Comparison of ENCODE assay signal across 9 mouse cellular contexts in genomic region chr16:29839662-29840001, GRCm38 (mm10).
DNase-seq lines count a peak whose midpoint lies in the region; ATAC-seq lines count a peak whose summit lies in the region.
"Had no signal": no experiment of that assay in that cellular context is flagged by ENCODE, and none has a peak within 500 bp of the region (broad histone marks: within the 10 kb centered on the region; RNA-seq: fewer than 3 reads in every experiment).

No protein-coding gene starts in this region.

- no peak overlapping the region for H3K9ac ChIP-seq in kidney, embryonic 15.5 days
- no peak overlapping the region for H3K9ac ChIP-seq in embryonic facial prominence, embryonic 12.5 days
- peak overlapping the region; percentile 41 for H3K9ac ChIP-seq in hindbrain, embryonic 16.5 days (ENCODE audit: low read depth, low read length)
- H3K9ac ChIP-seq in midbrain, embryonic 15.5 days = peak overlapping the region; percentile 19; the same call in 1 of the 2 replicates

- H3K36me3 ChIP-seq in kidney, embryonic 15.5 days = no peaks in the 10 kb centered on the region
- H3K36me3 ChIP-seq in embryonic facial prominence, embryonic 12.5 days = no peaks in the 10 kb centered on the region
- H3K36me3 ChIP-seq in hindbrain, embryonic 16.5 days (ENCODE audit: control insufficient read depth, insufficient read depth, low read length) = no peaks in the 10 kb centered on the region
- no peaks in the 10 kb centered on the region for H3K36me3 ChIP-seq in midbrain, embryonic 15.5 days (replicated peaks)

- H3K4me1 ChIP-seq in kidney, embryonic 15.5 days = peaks cover 25% of the 10 kb centered on the region
- H3K4me1 ChIP-seq in embryonic facial prominence, embryonic 12.5 days = peaks cover 31% of the 10 kb centered on the region
- peaks cover 13% of the 10 kb centered on the region for H3K4me1 ChIP-seq in hindbrain, embryonic 16.5 days (ENCODE audit: control insufficient read depth, insufficient read depth, low read depth, low read length)
- peaks cover 20% of the 10 kb centered on the region for H3K4me1 ChIP-seq in midbrain, embryonic 15.5 days

- ATAC-seq in kidney, embryonic 15.5 days (replicated peaks; ENCODE audit: low FRiP score) = no peak
- ATAC-seq in embryonic facial prominence, embryonic 12.5 days (ENCODE audit: insufficient number of reproducible peaks, insufficient read depth, low FRiP score, low TSS enrichment) = no peak
- peak; percentile 24; the same call in 1 of the 2 replicates for ATAC-seq in hindbrain, embryonic 16.5 days
- ATAC-seq in midbrain, embryonic 15.5 days (replicated peaks) = peak; percentile 34; the same call in 1 of the 2 replicates
- ATAC-seq: Patski had no signal

- peak overlapping the region; percentile 64 for H3K4me2 ChIP-seq in kidney, embryonic 15.5 days
- H3K4me2 ChIP-seq in embryonic facial prominence, embryonic 12.5 days (replicated peaks) = peak overlapping the region; percentile 48
- H3K4me2 ChIP-seq in hindbrain, embryonic 16.5 days (ENCODE audit: low read length) = peak overlapping the region; percentile 53
- H3K4me2 ChIP-seq in midbrain, embryonic 15.5 days = peak overlapping the region; percentile 50

- no peaks in the 10 kb centered on the region for H3K9me3 ChIP-seq in kidney, embryonic 15.5 days (replicated peaks)
- H3K9me3 ChIP-seq in embryonic facial prominence, embryonic 12.5 days = no peaks in the 10 kb centered on the region
- H3K9me3 ChIP-seq in hindbrain, embryonic 16.5 days (ENCODE audit: control insufficient read depth, low read length) = no peaks in the 10 kb centered on the region
- H3K9me3 ChIP-seq in midbrain, embryonic 15.5 days = no peaks in the 10 kb centered on the region

- peaks cover 23% of the 10 kb centered on the region for H3K27me3 ChIP-seq in kidney, embryonic 15.5 days
- H3K27me3 ChIP-seq in embryonic facial prominence, embryonic 12.5 days = peaks cover 6% of the 10 kb centered on the region; the same call in 1 of the 2 replicates
- peaks cover 12% of the 10 kb centered on the region for H3K27me3 ChIP-seq in hindbrain, embryonic 16.5 days (replicated peaks; ENCODE audit: control insufficient read depth, insufficient read depth, low read length)
- peaks cover 21% of the 10 kb centered on the region for H3K27me3 ChIP-seq in midbrain, embryonic 15.5 days (replicated peaks)
- H3K27me3 ChIP-seq: Patski had no signal

- no peak for DNase-seq in kidney, adult 18-20 months
- DNase-seq in MN1 (ENCODE audit: low spot score) = no peak
- no peak for DNase-seq in cerebellum, postnatal 36 days
- no peak for DNase-seq in left cerebral cortex, adult 9 months (ENCODE audit: low spot score in 2 of 2)

- peak overlapping the region; percentile 33 for H3K4me3 ChIP-seq in kidney, embryonic 15.5 days (replicated peaks)
- peak overlapping the region; percentile 22 for H3K4me3 ChIP-seq in embryonic facial prominence, embryonic 12.5 days
- peak overlapping the region; percentile 21 for H3K4me3 ChIP-seq in hindbrain, embryonic 16.5 days (ENCODE audit: low read length)
- peak overlapping the region; percentile 25 for H3K4me3 ChIP-seq in midbrain, embryonic 15.5 days

- 13% methylated on average over 6 of the region's 6 CpGs for WGBS in kidney, embryonic 15.5 days
- 11% methylated on average over 6 of the region's 6 CpGs for WGBS in embryonic facial prominence, embryonic 12.5 days
- 22% methylated on average over 6 of the region's 6 CpGs for WGBS in hindbrain, embryonic 16.5 days
- 19% methylated on average over 6 of the region's 6 CpGs for WGBS in midbrain, embryonic 15.5 days

- H3K27ac ChIP-seq in kidney, embryonic 15.5 days = peak overlapping the region; percentile 25; the same call in 1 of the 2 replicates
- peak overlapping the region; percentile 79 for H3K27ac ChIP-seq in embryonic facial prominence, embryonic 12.5 days
- no peak overlapping the region for H3K27ac ChIP-seq in hindbrain, embryonic 16.5 days (ENCODE audit: low read depth, low read length)
- 0 out of 2 replicates have a peak overlapping the region, but pooled peaks have one; percentile 45 for H3K27ac ChIP-seq in midbrain, embryonic 15.5 days

Comparison
In these comparisons a context has a peak if more than half of its experiments do, and no peak if none do; other contexts are left out.
1. ATAC-seq: peak in hindbrain, embryonic 16.5 days (single experiment) and midbrain, embryonic 15.5 days (single experiment); none in kidney, embryonic 15.5 days (single experiment) and embryonic facial prominence, embryonic 12.5 days (single experiment).
2. H3K9ac ChIP-seq: peak in hindbrain, embryonic 16.5 days (single experiment) and midbrain, embryonic 15.5 days (single experiment); none in kidney, embryonic 15.5 days (single experiment) and embryonic facial prominence, embryonic 12.5 days (single experiment).
3. Peak in every context shown above with its lines, with median percentiles within 50 percentile points of each other: H3K4me2 ChIP-seq and H3K4me3 ChIP-seq.